Mouse (Mus musculus) Patski (cell line): Measurements from ENCODE around the gene Prickle4. TPM values are rescaled to one million over a fixed set of nuclear protein-coding genes. Genes with fewer than 3 reads are reported as not detected.

Experiments
- ATAC-seq: fragments of 100-300 bp; one replicate; pipeline ENCODE4 v1.8.0; 2021
- CTCF ChIA-PET: fragments of 350-600 bp; sonication (Branson Sonifier 250); formaldehyde crosslinking; loops from one replicate; lab custom pipeline; 2022; ENCODE audit warnings: inconsistent platforms; lab: Charles Lee
- POLR2A ChIA-PET: fragments of 350-600 bp; sonication (Branson Sonifier 250); formaldehyde crosslinking; loops from one replicate; lab custom pipeline; 2022; ENCODE audit warnings: antibody characterized with exemption, inconsistent platforms; lab: Charles Lee
- DNase-seq: peaks from one replicate; pipeline ENCODE4 v3.0.0-alpha.2; 2011; ENCODE audit warnings: low read depth, low spot score
- H3K27me3 ChIP-seq: fragments of 371-371 bp; one replicate; pipeline ENCODE4 v1.5.1; 2021
- CTCF ChIP-seq: fragments of 100-300 bp; IDR thresholded peaks from one replicate; pipeline ENCODE4 v1.5.1; 2021
- in situ Hi-C: fragments of 300-500 bp; cut with MboI; formaldehyde crosslinking; loops from 3 replicates; pipeline ENCODE4 v1.11.1; 2018; ENCODE audit warnings: low pct_unique_long_range_greater_than_20kb, mixed read lengths
- polyA plus RNA-seq: library from polyadenylated mRNA; unstranded; gene quantifications from one replicate; pipeline ENCODE4 v1.2.3, GENCODE M21; 2021

Prickle4 gene
- polyA plus RNA-seq, 1 experiment from 2014 or later = 5.5 TPM

GRCm38 (mm10) chr17:47707961-47708360 lies 13.4 kb upstream of the Prickle4 start:
- no peak for TF ChIP-seq CTCF
- in situ Hi-C loops = no loop called here

GRCm38 (mm10) chr17:47706196-47706595 lies 11.7 kb upstream of the Prickle4 start:
- POLR2A ChIA-PET = interaction anchor here (0.8 kb wide), 1 partner anchor 18 kb away, joined by 3 read pairs; the partner anchor contains the start of genes Frs3 and Tomm6
- no peaks in the 10 kb centered on the region for H3K27me3 ChIP-seq
- TF ChIP-seq CTCF = no peak
- no peak for ATAC-seq
- DNase-seq = no peak
- CTCF ChIA-PET = interaction anchor here (1.7 kb wide), 1 partner anchor 12 kb away, joined by 7 read pairs; the partner anchor contains the start of genes Gm21981 and Prickle4
- in situ Hi-C loops = no loop called here

More at GRCm38 (mm10) chr17:47707961-47708360, 13.4 kb upstream of the Prickle4 start:
- H3K27me3 ChIP-seq = no peaks in the 10 kb centered on the region
- POLR2A ChIA-PET = no interaction called here
- CTCF ChIA-PET = no interaction called here
- ATAC-seq (no peak), DNase-seq (no peak)

GRCm38 (mm10) chr17:47704692-47705091 lies 10.2 kb upstream of the Prickle4 start:
- ATAC-seq = no peak
- in situ Hi-C loops = no loop called here
- POLR2A ChIA-PET = no interaction called here
- no peaks in the 10 kb centered on the region for H3K27me3 ChIP-seq
- no peak for DNase-seq
- no peak for TF ChIP-seq CTCF
- CTCF ChIA-PET = interaction anchor here (1.7 kb wide), 1 partner anchor 10 kb away, joined by 7 read pairs; the partner anchor contains the start of genes Gm21981 and Prickle4

DNA sequence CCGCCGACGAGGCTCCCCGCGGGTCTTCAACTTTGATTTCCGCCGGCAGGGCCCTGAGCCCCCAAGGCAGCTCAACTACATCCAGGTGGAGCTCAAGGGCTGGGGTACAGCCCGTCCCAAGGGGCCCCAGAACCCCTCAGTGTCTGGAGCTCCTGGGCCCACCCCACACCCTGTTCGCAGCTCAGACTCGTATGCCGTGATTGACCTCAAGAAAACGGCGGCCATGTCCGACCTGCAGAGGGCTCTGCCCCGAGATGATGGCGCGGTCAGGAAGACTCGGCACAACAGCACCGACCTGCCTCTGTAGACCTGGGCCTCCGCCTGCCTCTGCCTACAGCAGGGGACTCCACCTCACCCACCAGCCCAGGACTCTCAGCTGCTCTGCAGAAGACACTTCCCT lies 9.0 kb upstream of the Prickle4 start:
- ChIA-PET CTCF (no interaction called here), POLR2A (no interaction called here)
- H3K27me3 ChIP-seq = no peaks in the 10 kb centered on the region
- ATAC-seq (no peak), DNase-seq (no peak)
- no peak for TF ChIP-seq CTCF
- in situ Hi-C loops = no loop called here

DNA sequence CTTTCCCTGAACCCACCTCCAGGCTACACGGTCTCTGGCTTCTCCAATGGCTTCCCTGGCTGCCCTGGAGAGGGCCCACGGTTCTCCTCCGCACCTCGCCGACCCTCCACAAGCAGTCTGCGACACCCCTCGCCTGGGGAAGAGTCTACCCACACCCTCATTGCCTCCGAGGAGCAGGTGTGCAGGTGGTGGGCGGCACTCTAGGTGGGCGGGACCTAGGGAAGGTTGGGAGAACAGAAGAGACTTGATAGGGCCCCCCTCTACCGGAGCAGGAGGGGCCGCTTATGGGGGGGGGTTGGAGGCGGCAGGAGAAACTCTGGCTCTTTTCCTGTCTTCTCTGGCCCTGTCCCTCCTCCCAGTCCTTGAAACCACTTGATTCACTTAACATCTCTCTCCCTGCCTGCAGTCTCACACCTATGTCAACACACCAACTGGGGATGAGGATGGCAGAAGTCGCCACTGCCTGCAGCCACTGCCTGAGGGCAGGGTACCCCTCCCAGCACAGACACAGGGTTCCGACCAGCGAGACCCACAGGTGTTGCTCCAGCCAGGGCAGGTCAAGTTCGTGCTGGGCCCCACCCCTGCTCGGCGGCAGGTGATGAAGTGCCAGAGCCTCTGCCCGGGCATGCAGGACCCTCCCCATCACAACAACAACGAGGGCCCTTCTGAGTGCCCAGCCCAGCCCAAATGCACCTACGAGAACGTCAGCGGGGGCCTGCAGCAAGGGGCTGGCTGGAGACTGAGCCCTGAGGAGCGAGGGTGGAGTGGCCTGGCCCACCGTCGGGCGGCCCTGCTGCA lies 8.2 kb upstream of the Prickle4 start:
- in situ Hi-C loops = no loop called here
- ChIA-PET POLR2A (no interaction called here), CTCF (no interaction called here)
- ATAC-seq (no peak), DNase-seq (no peak)
- H3K27me3 ChIP-seq = no peaks in the 10 kb centered on the region
- no peak for TF ChIP-seq CTCF

- TF ChIP-seq CTCF = no peak
- ATAC-seq (no peak), DNase-seq (no peak)
- H3K27me3 ChIP-seq = no peaks in the 10 kb centered on the region
- POLR2A ChIA-PET = no interaction called here
- CTCF ChIA-PET = interaction anchor here (1.0 kb wide), 1 partner anchor 58 kb away, joined by 3 read pairs; no protein-coding TSS in a partner anchor
- in situ Hi-C loops = no loop called here
Observed at GRCm38 (mm10) chr17:47701793-47702192, 7.3 kb upstream of the Prickle4 start.

DNA sequence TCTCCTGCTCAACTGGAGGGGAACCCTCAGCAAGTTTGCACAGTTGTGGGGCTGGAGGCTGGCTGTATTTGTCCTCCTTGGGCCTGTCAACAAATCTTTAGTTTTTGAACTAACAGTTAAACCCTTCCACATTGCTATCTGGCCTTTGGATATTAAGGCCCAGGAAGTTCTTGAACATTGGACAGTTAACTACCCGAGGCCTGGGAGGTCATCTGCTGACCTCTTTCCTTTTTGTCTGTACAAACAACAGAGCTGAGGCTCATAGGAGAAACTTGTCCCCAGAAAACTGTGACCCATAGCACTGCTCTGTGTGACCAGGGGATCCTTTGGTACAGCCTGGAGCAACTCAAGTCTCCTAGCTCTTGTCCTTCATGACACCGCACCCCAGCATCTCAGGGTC lies 4.5 kb upstream of the Prickle4 start:
- TF ChIP-seq CTCF = no peak
- ATAC-seq = no peak
- no peaks in the 10 kb centered on the region for H3K27me3 ChIP-seq
- CTCF ChIA-PET = no interaction called here
- POLR2A ChIA-PET = no interaction called here
- in situ Hi-C loops = loop anchor here (5.0 kb wide), 1 partner anchor 33 kb away; no protein-coding TSS in a partner anchor
- no peak for DNase-seq

DNA sequence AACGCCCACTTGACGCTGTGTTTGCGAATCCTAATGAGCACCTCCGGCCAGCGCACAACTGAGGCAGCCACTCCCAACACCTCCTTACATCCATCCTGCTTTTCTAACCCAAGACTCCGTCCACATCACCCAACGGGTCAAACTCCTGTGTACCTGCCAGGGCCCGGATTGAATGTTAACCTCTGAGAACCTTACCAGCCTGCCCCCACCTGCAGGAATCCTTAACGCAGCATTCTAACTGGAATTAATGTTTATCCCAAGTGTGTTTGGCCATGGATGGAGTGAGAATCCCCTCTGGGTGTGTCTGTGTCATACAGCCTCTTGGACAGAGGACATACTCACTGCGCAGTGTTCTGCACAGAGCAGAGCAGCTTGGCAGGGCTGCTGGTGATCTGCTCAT lies 3.6 kb upstream of the Prickle4 start:
- CTCF ChIA-PET = no interaction called here
- no peak for TF ChIP-seq CTCF
- POLR2A ChIA-PET = no interaction called here
- ATAC-seq (no peak), DNase-seq (no peak)
- in situ Hi-C loops = loop anchor here (5.0 kb wide), 1 partner anchor 34 kb away; no protein-coding TSS in a partner anchor
- no peaks in the 10 kb centered on the region for H3K27me3 ChIP-seq

GRCm38 (mm10) chr17:47695337-47695710 lies 788 bp upstream of the Prickle4 start:
- no peak for TF ChIP-seq CTCF
- ChIA-PET POLR2A (interaction anchor here (0.6 kb wide), 1 partner anchor 61 kb away, joined by 3 read pairs; no protein-coding TSS in a partner anchor), CTCF (interaction anchor here (0.8 to 2.3 kb wide), 4 partner anchors 10 to 55 kb away, joined by 3 to 7 read pairs (median 3); no protein-coding TSS in a partner anchor)
- DNase-seq (no peak), ATAC-seq (no peak)
- in situ Hi-C loops = loop anchor here (5.0 kb wide), 1 partner anchor 37 kb away; no protein-coding TSS in a partner anchor
- no peaks in the 10 kb centered on the region for H3K27me3 ChIP-seq

DNA sequence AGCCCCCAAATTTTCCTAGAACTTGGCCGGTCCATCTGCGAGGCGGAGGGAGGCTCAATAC lies 264 bp downstream of the Prickle4 start, which contains the start of gene Gm21981:
Gm21981 (minus strand) TSS at position 14 of the 61 bp plus-strand sequence.
- ATAC-seq (no peak), DNase-seq (no peak)
- in situ Hi-C loops = no loop called here
- H3K27me3 ChIP-seq = no peaks in the 10 kb centered on the region
- ChIA-PET CTCF (interaction anchor here (1.3 to 2.3 kb wide), 2 partner anchors 11 to 65 kb away, joined by 3 to 7 read pairs; no protein-coding TSS in a partner anchor), POLR2A (interaction anchor here (0.7 kb wide), 1 partner anchor 10 kb away, joined by 3 read pairs; no protein-coding TSS in a partner anchor)
- no peak for TF ChIP-seq CTCF
